Mouse (Mus musculus) MEL (cell line): Measurements from ENCODE around the gene Tlcd2. TPM values are rescaled to one million over a fixed set of nuclear protein-coding genes. Genes with fewer than 3 reads are reported as not detected.

Experiments
- DNase-seq: peaks from one replicate; pipeline ENCODE4 v3.0.0; 2011; ENCODE audit warnings: low read depth, low spot score
- H3K27ac ChIP-seq: 2 replicates; pipeline ENCODE4 v1.5.1; 2012; ENCODE audit warnings: low read depth, mild to moderate bottlenecking, control low read depth, low read length, moderate library complexity; ENCODE audit not compliant: control insufficient read depth
- H3K27me3 ChIP-seq, 2 experiments: fragments of 150-350 bp in 1 of 2; sonication (generic) in 1 of 2; 2 replicates each; pipeline ENCODE4 v1.6.1; 2012; ENCODE audit warnings: low read length in 2 of 2, mild to moderate bottlenecking in 2 of 2, improper control_type of control experiment in 1 of 2, moderate library complexity in 1 of 2; ENCODE audit not compliant: insufficient read depth in 2 of 2, control insufficient read depth in 1 of 2
- H3K36me3 ChIP-seq, 2 experiments: 2 replicates each; pipeline ENCODE4 v1.6.1; 2012 to 2014; ENCODE audit warnings: low read length in 2 of 2, improper control_type of control experiment in 1 of 2, inconsistent platforms in 1 of 2, mild to moderate bottlenecking in 1 of 2; ENCODE audit not compliant: insufficient read depth in 2 of 2, control insufficient read depth in 1 of 2
- H3K4me1 ChIP-seq, 2 experiments: fragments of 150-350 bp in 1 of 2; sonication (generic) in 1 of 2; 2 replicates each; pipeline ENCODE4 v1.6.1; 2012; ENCODE audit warnings: low read length in 2 of 2, improper control_type of control experiment in 1 of 2, mild to moderate bottlenecking in 1 of 2; ENCODE audit not compliant: insufficient read depth in 2 of 2, control insufficient read depth in 1 of 2
- H3K4me3 ChIP-seq, 2 experiments: fragments of 150-350 bp in 1 of 2; sonication (generic) in 1 of 2; 2 replicates each; pipeline ENCODE4 v1.5.1; 2012; ENCODE audit warnings: low read depth in 2 of 2, low read length in 2 of 2, mild to moderate bottlenecking in 2 of 2, moderate library complexity in 2 of 2, control low read depth in 1 of 2, improper control_type of control experiment in 1 of 2; ENCODE audit not compliant: control insufficient read depth in 1 of 2, insufficient read depth in 1 of 2
- H3K79me2 ChIP-seq: 2 replicates; pipeline ENCODE4 v1.6.1; 2012; ENCODE audit warnings: mild to moderate bottlenecking, low read length, moderate library complexity; ENCODE audit not compliant: control insufficient read depth, poor library complexity, insufficient read depth
- H3K9ac ChIP-seq: 2 replicates; pipeline ENCODE4 v1.6.1; 2012; ENCODE audit warnings: low read depth, mild to moderate bottlenecking, control low read depth, low read length, moderate library complexity; ENCODE audit not compliant: control insufficient read depth, poor library complexity, severe bottlenecking
- H3K9me3 ChIP-seq: fragments of 150-350 bp; sonication (generic); replicated peaks from 2 replicates; pipeline ENCODE4 v1.6.1; 2012; ENCODE audit warnings: mild to moderate bottlenecking, low read length, improper control_type of control experiment, moderate library complexity; ENCODE audit not compliant: insufficient read depth
- BHLHE40 ChIP-seq: IDR thresholded peaks from 2 replicates; pipeline ENCODE4 v1.6.1; 2012; ENCODE audit warnings: low read depth, mild to moderate bottlenecking, inconsistent platforms, low read length, improper control_type of control experiment, borderline replicate concordance
- CHD1 ChIP-seq: IDR thresholded peaks from 2 replicates; pipeline ENCODE4 v1.6.1; 2012; ENCODE audit warnings: low read depth, mild to moderate bottlenecking, inconsistent platforms, low read length, improper control_type of control experiment
- CHD2 ChIP-seq: IDR thresholded peaks from 2 replicates; pipeline ENCODE4 v1.6.1; 2011; ENCODE audit warnings: low read length, improper control_type of control experiment
- E2F4 ChIP-seq: IDR thresholded peaks from 2 replicates; pipeline ENCODE4 v1.6.1; 2011; ENCODE audit warnings: low read depth, low read length, improper control_type of control experiment, borderline replicate concordance
- ELF1 ChIP-seq: IDR thresholded peaks from 2 replicates; pipeline ENCODE4 v1.6.1; 2014; ENCODE audit warnings: low read depth, mild to moderate bottlenecking, inconsistent platforms, low read length, improper control_type of control experiment, moderate library complexity
- EP300 ChIP-seq, 2 experiments: IDR thresholded peaks; 2 replicates each; pipeline ENCODE4 v1.6.1; 2011; ENCODE audit warnings: improper control_type of control experiment in 2 of 2, low read length in 2 of 2, low read depth in 1 of 2, mild to moderate bottlenecking in 1 of 2
- GABPA ChIP-seq: IDR thresholded peaks from 2 replicates; pipeline ENCODE4 v1.6.1; 2012; ENCODE audit warnings: low read depth, mild to moderate bottlenecking, inconsistent platforms, low read length, improper control_type of control experiment, moderate library complexity
- GATA1 ChIP-seq: IDR thresholded peaks from 2 replicates; pipeline ENCODE4 v1.6.1; 2011; ENCODE audit warnings: low read depth, low read length, improper control_type of control experiment
- HCFC1 ChIP-seq: IDR thresholded peaks from 2 replicates; pipeline ENCODE4 v1.6.1; 2012; ENCODE audit warnings: low read depth, mild to moderate bottlenecking, inconsistent platforms, low read length, improper control_type of control experiment, moderate library complexity
- MAZ ChIP-seq: IDR thresholded peaks from 2 replicates; pipeline ENCODE4 v1.6.1; 2012; ENCODE audit warnings: low read depth, mild to moderate bottlenecking, inconsistent platforms, low read length, improper control_type of control experiment
- MEF2A ChIP-seq: IDR thresholded peaks from 2 replicates; pipeline ENCODE4 v1.6.1; 2014; ENCODE audit warnings: low read depth, mild to moderate bottlenecking, inconsistent platforms, low read length, improper control_type of control experiment; ENCODE audit not compliant: poor library complexity, insufficient replicate concordance, severe bottlenecking; ENCODE audit errors: extremely low read depth
- MYB ChIP-seq: IDR thresholded peaks from 2 replicates; pipeline ENCODE4 v1.6.1; 2011; ENCODE audit warnings: mild to moderate bottlenecking, low read depth, low read length, improper control_type of control experiment
- MYC ChIP-seq: IDR thresholded peaks from 2 replicates; pipeline ENCODE4 v1.6.1; 2011; ENCODE audit warnings: low read depth, mild to moderate bottlenecking, low read length, improper control_type of control experiment, moderate library complexity
- NELFE ChIP-seq: IDR thresholded peaks from 2 replicates; pipeline ENCODE4 v1.6.1; 2011; ENCODE audit warnings: low read depth, low read length, improper control_type of control experiment
- NRF1 ChIP-seq: IDR thresholded peaks from 2 replicates; pipeline ENCODE4 v1.6.1; 2014; ENCODE audit warnings: low read depth, mild to moderate bottlenecking, inconsistent platforms, low read length, improper control_type of control experiment, moderate library complexity; ENCODE audit not compliant: poor library complexity, insufficient read depth, severe bottlenecking
- RCOR1 ChIP-seq: IDR thresholded peaks from 2 replicates; pipeline ENCODE4 v1.6.1; 2012; ENCODE audit warnings: low read depth, mild to moderate bottlenecking, inconsistent platforms, low read length, improper control_type of control experiment
- SIN3A ChIP-seq: IDR thresholded peaks from 2 replicates; pipeline ENCODE4 v1.6.1; 2012; ENCODE audit warnings: low read length, improper control_type of control experiment, inconsistent platforms
- SMC3 ChIP-seq: IDR thresholded peaks from 2 replicates; pipeline ENCODE4 v1.6.1; 2011; ENCODE audit warnings: low read depth, low read length, improper control_type of control experiment
- TCF12 ChIP-seq: IDR thresholded peaks from 2 replicates; pipeline ENCODE4 v1.6.1; 2014; ENCODE audit warnings: low read depth, mild to moderate bottlenecking, inconsistent platforms, low read length, improper control_type of control experiment, moderate library complexity
- UBTF ChIP-seq: IDR thresholded peaks from 2 replicates; pipeline ENCODE4 v1.6.1; 2012; ENCODE audit warnings: low read depth, mild to moderate bottlenecking, inconsistent platforms, low read length, improper control_type of control experiment, moderate library complexity, borderline replicate concordance; ENCODE audit not compliant: insufficient read depth
- USF1 ChIP-seq: IDR thresholded peaks from 2 replicates; pipeline ENCODE4 v1.6.1; 2014; ENCODE audit warnings: low read depth, mild to moderate bottlenecking, inconsistent platforms, low read length, improper control_type of control experiment, moderate library complexity
- ZNF384 ChIP-seq: IDR thresholded peaks from 2 replicates; pipeline ENCODE4 v1.6.1; 2012; ENCODE audit warnings: low read depth, mild to moderate bottlenecking, inconsistent platforms, low read length, improper control_type of control experiment
- polyA plus RNA-seq, 2 experiments: library from polyadenylated mRNA; stranded (reverse) in 1 of 2; unstranded in 1 of 2; fragments of >175 nt in 1 of 2; fragments of >200 nt in 1 of 2; gene quantifications; 2 replicates each; pipeline versions ENCODE4 v1.2.1 to v1.2.4; 2012; ENCODE audit warnings: low replicate concordance in 2 of 2, low read depth in 1 of 2; ENCODE audit not compliant: insufficient read length in 2 of 2, insufficient read depth in 1 of 2, missing spikeins in 1 of 2
- total RNA-seq: library from RNA; depleted of rRNA; stranded (reverse); fragments of 300-350 nt; gene quantifications from 2 replicates; pipeline ENCODE4 v1.2.3, GENCODE M21; 2012

The Tlcd2 gene
- total and polyA plus RNA-seq, 3 experiments: 0.50 to 0.86 TPM; not detected in 1

GRCm38 (mm10) chr11:75453991-75454930 is 7.3 kb upstream of the Tlcd2 start, which contains the start of gene Wdr81 (continued):
- TF ChIP-seq TCF12 (no peak), MYB (no peak), E2F4 (no peak), CHD2 (no peak), ELF1 (peak; percentile 91), GABPA (no peak), GATA1 (no peak), NELFE (peak; percentile 59), MYC (peak; percentile 98), USF1 (peak; percentile 99), UBTF (no peak), MEF2A (no peak), SMC3 (no peak)

GRCm38 (mm10) chr11:75455041-75455736 is 6.3 kb upstream of the Tlcd2 start:
- Histone ChIP-seq H3K4me3 (peak overlapping the region; percentile 32 to 39), H3K4me1 (peaks cover 14 to 50% of the 10 kb centered on the region in 2 experiments), H3K36me3 (peaks cover 0 to 34% of the 10 kb centered on the region in 2 experiments; a peak in 2 of 4 replicates), H3K27ac (peak overlapping the region; percentile 20), H3K9me3 (no peaks in the 10 kb centered on the region), H3K9ac (peak overlapping the region; percentile 63), H3K79me2 (no peaks in the 10 kb centered on the region; the same call in 1 of the 2 replicates), H3K27me3 (no peaks in the 10 kb centered on the region)
- DNase-seq: no peak
- TF ChIP-seq GABPA: no peak
- TF ChIP-seq EP300 (IDR thresholded peaks at IDR 0.05; ENCODE audit: low read depth in 1 of 2, low read length in 2 of 2): no peak
- TF ChIP-seq RCOR1: no peak
- no peak for TF ChIP-seq SIN3A
- TF ChIP-seq MAZ: no peak
- no peak for TF ChIP-seq MYB
- TF ChIP-seq NRF1: no peak
- no peak for TF ChIP-seq HCFC1
- TF ChIP-seq MYC: no peak
- no peak for TF ChIP-seq BHLHE40
- TF ChIP-seq SMC3: no peak
- TF ChIP-seq ZNF384: no peak
- TF ChIP-seq CHD2: no peak
- no peak for TF ChIP-seq CHD1
- TF ChIP-seq UBTF: no peak
